Mouse (Mus musculus): Measurements from ENCODE around the gene Gm49384. TPM values are rescaled to one million over a fixed set of nuclear protein-coding genes. Genes with fewer than 3 reads are reported as not detected.

Gm49384 gene
- polyA plus RNA-seq, 1 experiment, result 5.5 TPM

DNA sequence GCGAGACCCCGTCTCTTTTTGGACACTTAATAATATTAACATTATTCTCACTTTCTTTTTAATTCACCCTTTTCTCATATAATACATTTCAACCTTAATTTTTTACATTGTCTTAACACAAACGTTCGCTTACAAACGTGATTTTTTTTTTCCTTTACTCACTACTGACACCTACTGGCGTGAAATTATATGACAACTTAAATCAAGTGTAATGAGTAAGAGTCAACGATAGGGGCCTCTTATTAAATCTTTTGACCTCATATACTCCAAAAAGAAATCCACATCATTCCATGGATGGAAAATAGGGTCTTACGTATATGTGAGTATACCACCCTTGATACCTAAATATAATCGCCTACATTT is 44.5 kb downstream of the Gm49384 start:
- DNase-seq (ENCODE audit: low read depth), result peak; percentile 90
- no peak for TF ChIP-seq POLR2A (IDR thresholded peaks at IDR 0.05; ENCODE audit: borderline replicate concordance, extremely low read depth, insufficient read depth, insufficient read length, poor library complexity, severe bottlenecking)
- no peak for TF ChIP-seq CTCF (IDR thresholded peaks at IDR 0.05; ENCODE audit: borderline replicate concordance, extremely low read depth, insufficient read depth, insufficient read length)

DNA sequence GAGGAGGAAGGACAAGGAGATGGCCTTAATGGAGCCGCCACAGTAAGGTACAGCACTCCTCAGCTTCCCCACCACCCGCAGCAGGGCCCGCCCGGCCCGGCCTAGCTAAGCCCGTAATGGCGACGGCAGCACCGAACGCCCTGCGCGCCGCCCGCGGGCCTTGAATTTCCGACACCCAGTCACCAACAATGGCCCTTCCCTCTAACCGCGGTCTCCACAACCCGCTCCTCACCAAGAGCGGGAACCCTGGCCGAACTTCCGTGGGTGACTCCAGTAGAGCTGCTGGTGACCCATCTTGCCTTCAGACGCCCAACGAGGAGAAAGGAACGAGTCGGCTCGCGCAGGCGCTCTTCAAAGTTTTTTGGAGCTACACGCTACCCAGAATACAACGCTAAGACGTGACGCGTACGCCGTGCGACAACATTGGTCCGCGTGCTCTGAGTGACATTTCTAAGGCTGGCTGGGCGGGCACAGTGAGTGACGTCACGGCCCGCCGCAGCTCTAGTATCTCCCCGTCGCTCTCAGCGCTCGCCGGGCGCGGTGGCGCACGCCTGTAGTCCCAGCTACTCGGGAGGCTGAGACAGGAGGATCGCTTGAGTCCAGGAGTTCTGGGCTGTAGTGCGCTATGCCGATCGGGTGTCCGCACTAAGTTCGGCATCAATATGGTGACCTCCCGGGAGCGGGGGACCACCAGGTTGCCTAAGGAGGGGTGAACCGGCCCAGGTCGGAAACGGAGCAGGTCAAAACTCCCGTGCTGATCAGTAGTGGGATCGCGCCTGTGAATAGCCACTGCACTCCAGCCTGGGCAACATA is 45.1 kb downstream of the Gm49384 start, which contains the start of gene Rps29:
Rps29 (minus strand) TSS at position 422 of the 813 bp plus-strand sequence.
- DNase-seq (ENCODE audit: low read depth), result peak; percentile 100
- TF ChIP-seq POLR2A (IDR thresholded peaks at IDR 0.05; ENCODE audit: borderline replicate concordance, extremely low read depth, insufficient read depth, insufficient read length, poor library complexity, severe bottlenecking), result peak; percentile 30; the same call in 1 of the 2 replicates

DNA sequence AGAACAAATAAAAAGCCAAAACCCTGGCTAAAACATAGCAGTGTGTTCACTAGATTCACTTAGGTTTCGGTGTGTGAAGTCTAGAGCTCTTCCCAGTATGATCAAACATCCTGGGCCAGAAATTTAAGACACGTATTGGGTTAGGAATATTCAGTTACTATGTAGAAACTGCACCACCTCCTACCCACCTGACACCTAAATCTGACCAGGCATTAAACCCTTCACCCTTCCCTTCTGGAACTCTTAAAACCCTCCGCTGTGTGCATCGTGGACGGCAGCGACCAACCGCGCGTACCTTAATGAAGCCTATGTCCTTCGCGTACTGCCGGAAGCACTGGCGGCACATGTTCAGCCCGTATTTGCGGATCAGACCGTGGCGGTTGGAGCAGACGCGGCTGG is 45.7 kb downstream of the Gm49384 start:
- TF ChIP-seq POLR2A (IDR thresholded peaks at IDR 0.05; ENCODE audit: borderline replicate concordance, extremely low read depth, insufficient read depth, insufficient read length, poor library complexity, severe bottlenecking) (no peak), CTCF (IDR thresholded peaks at IDR 0.05; ENCODE audit: borderline replicate concordance, extremely low read depth, insufficient read depth, insufficient read length) (no peak)
- no peak for DNase-seq (ENCODE audit: low read depth)

DNA sequence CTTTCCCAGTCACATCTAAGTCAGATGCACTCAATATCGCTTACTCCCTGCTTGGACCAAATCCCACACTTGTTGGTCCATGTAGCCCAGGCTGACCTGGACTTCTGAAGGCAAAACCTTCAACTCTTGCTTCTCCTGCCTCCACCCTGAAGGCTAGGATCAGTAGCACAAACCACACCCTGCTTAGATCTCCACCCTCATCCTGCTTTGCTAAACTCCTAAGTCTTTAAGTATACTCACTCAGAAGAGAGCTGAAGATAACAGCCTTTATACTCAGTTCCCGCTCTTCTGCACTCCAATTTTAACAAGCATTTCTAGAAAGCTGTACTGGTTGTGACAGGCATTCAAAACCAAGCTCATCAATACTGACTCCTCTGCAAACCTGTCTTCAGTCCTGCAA is 47.0 kb downstream of the Gm49384 start:
- no peak for DNase-seq (ENCODE audit: low read depth)
- TF ChIP-seq POLR2A (IDR thresholded peaks at IDR 0.05; ENCODE audit: borderline replicate concordance, extremely low read depth, insufficient read depth, insufficient read length, poor library complexity, severe bottlenecking) (no peak), CTCF (IDR thresholded peaks at IDR 0.05; ENCODE audit: borderline replicate concordance, extremely low read depth, insufficient read depth, insufficient read length) (no peak)

DNA sequence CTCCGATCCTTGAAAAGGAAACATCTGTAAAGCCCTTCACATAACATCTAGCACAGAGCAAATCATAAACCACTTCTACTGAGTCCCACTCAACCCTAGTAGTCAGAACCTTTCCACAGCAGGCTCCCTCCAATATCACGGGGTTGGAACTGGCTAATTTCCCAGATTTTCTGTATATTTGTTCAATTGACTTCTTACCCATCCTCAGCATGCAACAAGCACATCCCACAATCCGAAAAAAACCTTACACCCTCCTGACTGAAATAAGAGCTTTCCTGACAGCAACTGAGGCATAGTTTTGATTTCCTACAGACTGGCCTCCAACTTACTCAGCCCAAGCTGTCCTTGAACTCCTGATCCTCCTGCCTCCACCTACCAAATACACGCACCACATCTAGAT is 47.6 kb downstream of the Gm49384 start:
- TF ChIP-seq CTCF (IDR thresholded peaks at IDR 0.05; ENCODE audit: borderline replicate concordance, extremely low read depth, insufficient read depth, insufficient read length) (no peak), POLR2A (IDR thresholded peaks at IDR 0.05; ENCODE audit: borderline replicate concordance, extremely low read depth, insufficient read depth, insufficient read length, poor library complexity, severe bottlenecking) (no peak)

DNA sequence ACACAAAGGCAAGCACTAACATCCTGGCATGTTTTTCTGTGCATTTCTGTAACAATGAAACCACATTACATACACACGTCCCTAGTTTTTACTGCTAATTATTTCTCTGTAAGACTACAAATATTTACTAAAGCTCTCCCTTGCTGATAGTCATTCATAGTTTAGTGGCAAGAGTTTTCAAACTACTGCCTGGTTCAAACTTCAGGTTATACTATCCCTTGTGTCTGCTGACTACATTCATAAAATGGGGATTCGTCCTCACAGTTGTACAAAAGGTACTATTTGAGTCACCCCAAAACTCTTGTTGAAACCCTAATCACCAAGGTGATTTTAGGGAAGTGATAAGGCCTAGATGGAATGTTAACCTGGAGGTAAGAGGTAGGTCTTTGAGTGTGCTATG is 48.1 kb downstream of the Gm49384 start:
- no peak for TF ChIP-seq POLR2A (IDR thresholded peaks at IDR 0.05; ENCODE audit: borderline replicate concordance, extremely low read depth, insufficient read depth, insufficient read length, poor library complexity, severe bottlenecking)
- no peak for TF ChIP-seq CTCF (IDR thresholded peaks at IDR 0.05; ENCODE audit: borderline replicate concordance, extremely low read depth, insufficient read depth, insufficient read length)
- no peak for DNase-seq (ENCODE audit: low read depth)

More for the DNA sequence above, 47.6 kb downstream of the Gm49384 start:
- DNase-seq (ENCODE audit: low read depth), result no peak

DNA sequence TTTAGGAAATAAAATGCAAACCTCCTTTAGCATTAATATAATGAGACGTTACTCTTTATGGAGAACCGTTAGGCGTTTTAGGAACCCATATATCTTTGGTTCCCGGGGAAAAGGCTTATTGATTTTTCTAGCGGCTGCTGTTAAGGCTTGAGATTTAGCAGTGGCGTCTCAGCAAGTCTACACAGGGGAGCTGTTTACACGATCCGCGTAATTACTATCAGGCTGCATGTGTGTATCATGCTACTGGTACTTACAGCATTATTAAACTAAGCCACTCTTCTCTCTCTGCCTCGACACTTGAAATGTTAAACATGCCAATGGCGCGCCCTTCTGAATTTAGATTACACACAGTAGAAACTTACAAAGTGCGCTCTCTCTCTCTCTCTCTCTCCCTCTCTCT is 54.0 kb downstream of the Gm49384 start:
- TF ChIP-seq CTCF (IDR thresholded peaks at IDR 0.05; ENCODE audit: borderline replicate concordance, extremely low read depth, insufficient read depth, insufficient read length), result no peak
- no peak for TF ChIP-seq POLR2A (IDR thresholded peaks at IDR 0.05; ENCODE audit: borderline replicate concordance, extremely low read depth, insufficient read depth, insufficient read length, poor library complexity, severe bottlenecking)
- DNase-seq (ENCODE audit: low read depth), result peak; percentile 15

DNA sequence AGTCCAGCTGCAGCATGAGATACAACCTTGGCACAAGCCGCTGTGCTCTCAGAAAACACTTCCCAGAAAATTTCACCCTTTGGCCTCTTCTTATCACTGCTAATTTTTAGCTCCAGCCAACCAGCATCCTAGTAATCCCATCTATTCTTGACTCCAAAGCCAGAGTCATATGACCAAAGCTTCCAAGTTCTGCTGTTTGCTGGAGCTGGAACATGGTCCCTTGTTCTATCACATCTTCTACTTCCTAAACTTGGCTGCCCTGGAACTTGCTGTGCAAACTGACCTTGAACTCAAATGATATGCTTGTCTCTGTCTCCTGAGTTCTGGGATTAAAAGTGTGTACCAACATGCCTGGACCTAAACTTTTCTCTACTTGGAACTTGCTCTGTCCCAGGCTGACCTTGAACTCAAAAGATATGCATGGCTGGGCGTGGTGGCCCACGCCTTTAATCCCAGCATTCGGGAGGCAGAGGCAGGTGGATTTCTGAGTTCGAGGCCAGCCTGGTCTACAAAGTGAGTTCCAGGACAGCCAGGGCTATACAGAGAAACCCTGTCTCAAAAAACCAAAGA is 56.8 kb downstream of the Gm49384 start:
- DNase-seq (ENCODE audit: low read depth), result no peak
- TF ChIP-seq POLR2A (IDR thresholded peaks at IDR 0.05; ENCODE audit: borderline replicate concordance, extremely low read depth, insufficient read depth, insufficient read length, poor library complexity, severe bottlenecking) (no peak), CTCF (IDR thresholded peaks at IDR 0.05; ENCODE audit: borderline replicate concordance, extremely low read depth, insufficient read depth, insufficient read length) (no peak)

DNA sequence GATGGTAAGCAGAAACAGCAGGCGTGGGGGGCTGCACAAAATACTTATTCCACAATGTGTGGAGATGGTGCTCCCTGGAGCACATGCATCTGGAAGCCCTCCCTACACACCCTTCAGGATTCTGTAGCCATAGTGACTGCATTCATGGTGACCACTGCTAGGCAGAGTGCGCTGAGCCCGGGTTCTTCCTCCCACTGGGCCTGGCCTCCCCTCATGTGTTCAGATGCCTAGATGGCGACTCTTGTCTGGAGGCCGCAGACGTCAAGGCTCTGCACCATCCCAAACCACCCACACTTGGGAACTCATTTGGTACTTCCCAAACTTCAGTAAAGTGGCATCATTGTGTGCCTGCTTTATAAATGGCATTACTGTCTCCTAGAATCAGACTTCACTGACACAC is 60.6 kb downstream of the Gm49384 start:
- no peak for DNase-seq (ENCODE audit: low read depth)
- TF ChIP-seq CTCF (IDR thresholded peaks at IDR 0.05; ENCODE audit: borderline replicate concordance, extremely low read depth, insufficient read depth, insufficient read length) (no peak), POLR2A (IDR thresholded peaks at IDR 0.05; ENCODE audit: borderline replicate concordance, extremely low read depth, insufficient read depth, insufficient read length, poor library complexity, severe bottlenecking) (no peak)

DNA sequence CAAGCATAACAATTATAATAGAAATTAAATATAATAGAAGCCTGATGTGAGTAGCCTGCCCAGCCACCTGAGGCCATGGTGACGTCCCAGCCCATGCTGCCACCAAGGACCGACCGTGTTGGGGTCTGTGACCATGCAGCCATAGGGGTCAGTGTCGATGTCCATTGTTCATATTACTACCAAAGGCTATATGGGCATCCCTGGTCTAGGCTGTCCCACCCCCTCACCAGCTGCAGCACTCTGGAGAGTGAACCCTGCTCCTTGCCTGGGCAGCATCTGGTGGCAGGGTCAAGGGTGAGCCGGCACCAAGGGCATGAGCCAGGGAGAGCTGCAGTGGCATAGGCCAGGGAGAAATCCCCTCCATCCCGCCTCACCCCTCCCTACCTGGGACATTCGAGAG is 64.2 kb downstream of the Gm49384 start:
- no peak for DNase-seq (ENCODE audit: low read depth)
- TF ChIP-seq CTCF (IDR thresholded peaks at IDR 0.05; ENCODE audit: borderline replicate concordance, extremely low read depth, insufficient read depth, insufficient read length), result no peak
- no peak for TF ChIP-seq POLR2A (IDR thresholded peaks at IDR 0.05; ENCODE audit: borderline replicate concordance, extremely low read depth, insufficient read depth, insufficient read length, poor library complexity, severe bottlenecking)

Other genes starting within 250 kb of the Gm49384 start
- gene Rps29, start 45.1 kb downstream of the Gm49384 start, polyA plus RNA-seq (2012; rRNA removed), result 1,659 and 2,656 TPM in 2 replicates
- 4.9 and 11.2 TPM in 2 replicates for gene Lrr1, start 35.5 kb downstream of the Gm49384 start, polyA plus RNA-seq (2012; rRNA removed)
- 318 and 320 TPM in 2 replicates for gene Rpl36al, start 20.2 kb downstream of the Gm49384 start, polyA plus RNA-seq (2012; rRNA removed)
- gene Mgat2, start 20.1 kb downstream of the Gm49384 start, polyA plus RNA-seq (2012; rRNA removed), result 16.1 and 19.9 TPM in 2 replicates
- 4.1 and 5.7 TPM in 2 replicates for gene Gm49383, start 7.2 kb downstream of the Gm49384 start, polyA plus RNA-seq (2012; rRNA removed)
- 4.6 and 5.7 TPM in 2 replicates for gene Dnaaf2, start 5.8 kb downstream of the Gm49384 start, polyA plus RNA-seq (2012; rRNA removed)
- gene Pole2, start 23.9 kb upstream of the Gm49384 start, polyA plus RNA-seq (2012; rRNA removed), result 7.8 and 14.5 TPM in 2 replicates
- 4.9 and 5.3 TPM in 2 replicates for gene Klhdc1, start 36.9 kb upstream of the Gm49384 start, polyA plus RNA-seq (2012; rRNA removed)
- 206 and 232 TPM in 2 replicates for gene Klhdc2, start 92.4 kb upstream of the Gm49384 start, polyA plus RNA-seq (2012; rRNA removed)
- gene Nemf, start 152.9 kb upstream of the Gm49384 start, polyA plus RNA-seq (2012; rRNA removed), result 31.3 and 35.9 TPM in 2 replicates
- 67.8 and 72.2 TPM in 2 replicates for gene Arf6, start 167.9 kb upstream of the Gm49384 start, polyA plus RNA-seq (2012; rRNA removed)
- 0.36 and 0.39 TPM in 2 replicates for gene Gm9887, start 168.2 kb upstream of the Gm49384 start, polyA plus RNA-seq (2012; rRNA removed)

Measured in brain, embryonic 14.5 days (tissue).